Mouse (Mus musculus): ENCODE measurements around the gene Cnot10.

- TF ChIP-seq CTCF (IDR thresholded peaks at IDR 0.05; ENCODE audit: low read depth, low read length), result no peak
- no peak for TF ChIP-seq POLR2A (IDR thresholded peaks at IDR 0.05; ENCODE audit: borderline replicate concordance, low read depth, low read length)
Observed at GRCm38 (mm10) chr9:114673626-114674025, 33.6 kb upstream of the Cnot10 start.
